Mouse (Mus musculus): Measurements from ENCODE around the gene Olfr482. TPM values are rescaled to one million over a fixed set of nuclear protein-coding genes. Genes with fewer than 3 reads are reported as not detected.

Gene Olfr482
- polyA plus RNA-seq (2015; fragmentation: Nextera tagmentation; extraction: Ambion mirVana): 0.08 TPM in 1 of 2 replicates, not detected in the other

DNA sequence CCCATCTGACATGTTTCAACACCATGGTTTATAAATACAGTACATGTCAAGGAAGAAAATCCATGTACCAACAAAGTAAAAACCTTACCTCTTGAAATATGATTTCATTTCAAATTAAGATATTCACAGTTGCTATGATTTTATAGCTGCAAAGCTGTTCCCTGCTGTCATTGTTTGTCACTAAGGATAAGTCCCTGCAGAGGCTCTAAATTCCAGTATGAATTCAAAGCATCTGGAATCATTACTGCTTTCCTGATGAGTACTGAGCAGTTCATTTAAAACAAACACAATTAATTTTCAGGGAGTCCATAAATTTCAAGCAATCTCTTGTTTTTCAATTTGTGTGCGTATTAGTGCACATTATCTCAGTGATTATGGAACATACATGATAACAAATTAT, at the start of gene Olfr482:
TSS of gene Olfr482 (minus strand) at position 101 of the 400 bp plus-strand sequence.
- H3K4me1 ChIP-seq (replicated peaks): no peaks in the 10 kb centered on the region
- ATAC-seq (replicated peaks; ENCODE audit: insufficient number of reproducible peaks, insufficient read depth, low FRiP score, low read depth): no peak
- H3K4me3 ChIP-seq: no peak within 1 kb of the TSS
- 69% methylated on average over 1 of the region's 1 CpGs for WGBS
- H3K27me3 ChIP-seq: no peaks in the 10 kb centered on the region
- H3K9ac ChIP-seq: no peak within 1 kb of the TSS
- H3K4me2 ChIP-seq: no peak within 1 kb of the TSS
- H3K36me3 ChIP-seq: no peaks in the 10 kb centered on the region
- H3K27ac ChIP-seq: no peak within 1 kb of the TSS
- H3K9me3 ChIP-seq (replicated peaks): no peaks in the 10 kb centered on the region

DNA sequence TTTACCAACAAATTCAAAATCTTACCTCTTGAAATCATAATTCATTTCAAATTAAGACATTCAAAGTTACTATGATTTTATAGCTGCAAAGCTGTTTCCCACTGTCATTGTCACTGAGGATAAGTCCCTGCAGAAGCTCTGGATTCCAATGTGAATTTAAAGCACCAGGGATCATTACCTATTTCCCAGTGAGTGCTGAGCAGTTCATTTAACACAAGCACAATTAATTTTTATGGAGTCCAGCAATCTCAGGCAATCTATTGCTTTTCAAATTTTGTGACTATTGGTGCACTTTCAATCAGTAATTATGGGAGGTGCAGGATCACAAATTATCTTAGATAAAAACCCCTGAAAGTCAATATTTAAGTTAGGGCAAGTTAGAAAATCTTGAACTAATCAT, 30.0 kb upstream of the Olfr482 start, which contains the start of gene Olfr484:
TSS of gene Olfr484 (minus strand) at position 101 of the 400 bp plus-strand sequence.
- H3K9ac ChIP-seq: no peak within 1 kb of the TSS
- no peaks in the 10 kb centered on the region for H3K9me3 ChIP-seq (replicated peaks)
- no peak for ATAC-seq (replicated peaks; ENCODE audit: insufficient number of reproducible peaks, insufficient read depth, low FRiP score, low read depth)
- H3K4me1 ChIP-seq (replicated peaks): no peaks in the 10 kb centered on the region
- H3K27ac ChIP-seq: no peak within 1 kb of the TSS
- no peak within 1 kb of the TSS for H3K4me2 ChIP-seq
- no peak within 1 kb of the TSS for H3K4me3 ChIP-seq
- no peaks in the 10 kb centered on the region for H3K36me3 ChIP-seq
- H3K27me3 ChIP-seq: no peaks in the 10 kb centered on the region

- Histone ChIP-seq H3K4me2 (no peak overlapping the region), H3K9ac (no peak overlapping the region), H3K27me3 (no peaks in the 10 kb centered on the region), H3K27ac (no peak overlapping the region), H3K4me3 (no peak overlapping the region), H3K9me3 (replicated peaks) (no peaks in the 10 kb centered on the region), H3K4me1 (replicated peaks) (no peaks in the 10 kb centered on the region), H3K36me3 (no peaks in the 10 kb centered on the region)
- no peak for ATAC-seq (replicated peaks; ENCODE audit: insufficient number of reproducible peaks, insufficient read depth, low FRiP score, low read depth)
- WGBS: 49% methylated on average over 1 of the region's 1 CpGs
These were observed 24.0 kb upstream of the Olfr482 start for GRCm38 (mm10) chr7:108121416-108121815.

- Histone ChIP-seq H3K4me2 (no peak overlapping the region), H3K4me3 (no peak overlapping the region), H3K9me3 (replicated peaks) (no peaks in the 10 kb centered on the region), H3K4me1 (replicated peaks) (no peaks in the 10 kb centered on the region), H3K9ac (no peak overlapping the region), H3K27ac (no peak overlapping the region), H3K27me3 (no peaks in the 10 kb centered on the region), H3K36me3 (no peaks in the 10 kb centered on the region)
- ATAC-seq (replicated peaks; ENCODE audit: insufficient number of reproducible peaks, insufficient read depth, low FRiP score, low read depth): no peak
- 14% methylated on average over 1 of the region's 1 CpGs for WGBS
These were observed 23.3 kb upstream of the Olfr482 start for GRCm38 (mm10) chr7:108120681-108121080.

- Histone ChIP-seq H3K4me3 (no peak within 1 kb of the TSS), H3K36me3 (no peaks in the 10 kb centered on the region), H3K9ac (no peak within 1 kb of the TSS), H3K27me3 (no peaks in the 10 kb centered on the region), H3K9me3 (replicated peaks) (no peaks in the 10 kb centered on the region), H3K4me1 (replicated peaks) (no peaks in the 10 kb centered on the region), H3K27ac (no peak within 1 kb of the TSS), H3K4me2 (no peak within 1 kb of the TSS)
- no peak for ATAC-seq (replicated peaks; ENCODE audit: insufficient number of reproducible peaks, insufficient read depth, low FRiP score, low read depth)
- whole genome bisulfite sequencing: 75% methylated on average over 1 of the region's 1 CpGs
These were observed 3.2 kb upstream of the Olfr482 start, which contains the start of gene Olfr483 for GRCm38 (mm10) chr7:108100549-108100948. Gene Olfr483 (plus strand): TSS chr7:108100849.

DNA sequence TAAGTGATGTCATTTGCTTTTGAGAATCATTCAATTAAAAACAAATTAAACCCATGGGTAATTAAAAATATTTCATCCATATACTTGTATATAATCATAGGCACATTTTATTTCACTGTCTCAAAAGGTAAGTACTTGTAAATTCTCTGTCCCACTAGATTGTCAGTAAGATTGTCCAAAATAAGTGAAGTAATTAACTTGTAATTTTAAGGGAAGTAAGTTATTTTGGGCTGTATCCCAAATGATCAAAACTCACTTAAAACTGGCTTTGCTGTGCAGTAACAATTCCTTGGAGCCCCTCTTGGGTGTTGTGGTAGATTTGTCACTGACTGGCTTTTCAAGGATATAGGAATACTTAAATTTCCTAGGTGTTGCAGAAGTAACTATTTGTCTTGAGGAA, 17.8 kb downstream of the Olfr482 start, which contains the start of gene Olfr481:
TSS of gene Olfr481 (plus strand) at position 301 of the 400 bp plus-strand sequence.
- H3K36me3 ChIP-seq: no peaks in the 10 kb centered on the region
- no peak for ATAC-seq (replicated peaks; ENCODE audit: insufficient number of reproducible peaks, insufficient read depth, low FRiP score, low read depth)
- no peak within 1 kb of the TSS for H3K4me2 ChIP-seq
- no peaks in the 10 kb centered on the region for H3K4me1 ChIP-seq (replicated peaks)
- H3K9me3 ChIP-seq (replicated peaks): no peaks in the 10 kb centered on the region
- H3K27ac ChIP-seq: no peak within 1 kb of the TSS
- H3K9ac ChIP-seq: no peak within 1 kb of the TSS
- no peak within 1 kb of the TSS for H3K4me3 ChIP-seq
- no peaks in the 10 kb centered on the region for H3K27me3 ChIP-seq

DNA sequence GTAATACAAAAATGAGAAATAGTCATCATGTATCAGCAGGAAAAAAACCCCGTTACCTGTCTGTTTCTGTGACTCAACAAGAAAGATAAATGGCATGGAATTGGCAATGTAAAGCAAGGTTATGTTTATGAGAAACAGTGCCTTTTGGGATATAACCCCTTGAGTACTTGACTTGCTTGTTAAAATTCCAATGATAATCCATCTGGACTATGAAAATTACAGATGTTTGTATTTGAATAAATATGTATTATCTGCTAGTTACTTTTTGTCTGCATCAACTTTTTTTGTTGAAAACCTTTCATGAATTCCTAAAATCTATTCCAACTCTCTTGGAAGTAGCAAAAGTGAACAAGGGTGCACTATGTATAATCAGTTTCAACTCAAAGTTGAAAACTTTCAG, 30.1 kb downstream of the Olfr482 start, which contains the start of gene Olfr480:
TSS of gene Olfr480 (minus strand) at position 101 of the 400 bp plus-strand sequence.
- H3K27me3 ChIP-seq: no peaks in the 10 kb centered on the region
- 67% methylated on average over 1 of the region's 1 CpGs for WGBS

DNA sequence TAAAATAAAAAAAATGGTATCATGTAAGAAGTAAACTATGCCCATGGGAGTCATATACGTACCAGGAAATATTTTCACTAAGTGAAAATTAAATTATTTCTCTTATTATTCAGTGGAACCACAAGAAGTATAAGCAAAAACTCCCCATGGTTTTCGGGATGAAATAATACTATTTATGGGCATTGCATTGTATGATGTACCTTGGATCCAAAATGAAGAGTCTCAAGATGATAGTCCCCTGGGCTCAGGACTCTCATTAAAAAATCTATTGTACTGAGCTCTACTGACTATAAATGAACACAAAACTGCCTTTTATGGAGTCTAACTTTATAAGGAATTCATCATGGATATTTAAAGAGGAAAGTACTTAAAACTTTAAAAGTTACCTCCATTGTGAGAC, 47.0 kb downstream of the Olfr482 start, which contains the start of gene Olfr479:
TSS of gene Olfr479 (plus strand) at position 301 of the 400 bp plus-strand sequence.
- Histone ChIP-seq H3K4me2 (no peak within 1 kb of the TSS), H3K9ac (no peak within 1 kb of the TSS), H3K4me1 (replicated peaks) (no peaks in the 10 kb centered on the region), H3K4me3 (no peak within 1 kb of the TSS), H3K27me3 (no peaks in the 10 kb centered on the region), H3K9me3 (replicated peaks) (no peaks in the 10 kb centered on the region), H3K27ac (no peak within 1 kb of the TSS), H3K36me3 (no peaks in the 10 kb centered on the region)
- WGBS: 82% methylated on average over 2 of the region's 2 CpGs
- no peak for ATAC-seq (replicated peaks; ENCODE audit: insufficient number of reproducible peaks, insufficient read depth, low FRiP score, low read depth)

More for the DNA sequence above, 30.1 kb downstream of the Olfr482 start, which contains the start of gene Olfr480:
- no peaks in the 10 kb centered on the region; the same call in 1 of the 2 replicates for H3K9me3 ChIP-seq (replicated peaks)
- no peaks in the 10 kb centered on the region for H3K4me1 ChIP-seq (replicated peaks)
- H3K27ac ChIP-seq: no peak within 1 kb of the TSS
- H3K9ac ChIP-seq: no peak within 1 kb of the TSS
- H3K4me3 ChIP-seq: no peak within 1 kb of the TSS
- ATAC-seq (replicated peaks; ENCODE audit: insufficient number of reproducible peaks, insufficient read depth, low FRiP score, low read depth): no peak
- H3K36me3 ChIP-seq: no peaks in the 10 kb centered on the region
- no peak within 1 kb of the TSS for H3K4me2 ChIP-seq

Other genes starting within 250 kb of the Olfr482 start
- gene Olfr472, start 199.7 kb downstream of the Olfr482 start, polyA plus RNA-seq (2015; fragmentation: Nextera tagmentation; extraction: Ambion mirVana): not detected in 2 replicates
- gene Olfr473, start 167.1 kb downstream of the Olfr482 start, polyA plus RNA-seq (2015; fragmentation: Nextera tagmentation; extraction: Ambion mirVana): not detected in 2 replicates
- not detected in 2 replicates for gene Olfr474, start 142.9 kb downstream of the Olfr482 start, polyA plus RNA-seq (2015; fragmentation: Nextera tagmentation; extraction: Ambion mirVana)
- not detected in 2 replicates for gene Olfr476, start 132.8 kb downstream of the Olfr482 start, polyA plus RNA-seq (2015; fragmentation: Nextera tagmentation; extraction: Ambion mirVana)
- not detected in 2 replicates for gene Olfr477, start 110.9 kb downstream of the Olfr482 start, polyA plus RNA-seq (2015; fragmentation: Nextera tagmentation; extraction: Ambion mirVana)
- not detected in 2 replicates for gene Olfr478, start 63.6 kb downstream of the Olfr482 start, polyA plus RNA-seq (2015; fragmentation: Nextera tagmentation; extraction: Ambion mirVana)
- not detected in 2 replicates for gene Olfr479, start 46.9 kb downstream of the Olfr482 start, polyA plus RNA-seq (2015; fragmentation: Nextera tagmentation; extraction: Ambion mirVana)
- not detected in 2 replicates for gene Olfr480, start 30.2 kb downstream of the Olfr482 start, polyA plus RNA-seq (2015; fragmentation: Nextera tagmentation; extraction: Ambion mirVana)
- not detected in 2 replicates for gene Olfr481, start 17.7 kb downstream of the Olfr482 start, polyA plus RNA-seq (2015; fragmentation: Nextera tagmentation; extraction: Ambion mirVana)
- gene Olfr483, start 3.3 kb upstream of the Olfr482 start, polyA plus RNA-seq (2015; fragmentation: Nextera tagmentation; extraction: Ambion mirVana): not detected in 2 replicates
- not detected in 2 replicates for gene Olfr484, start 29.9 kb upstream of the Olfr482 start, polyA plus RNA-seq (2015; fragmentation: Nextera tagmentation; extraction: Ambion mirVana)
- not detected in 2 replicates for gene Olfr485, start 62.3 kb upstream of the Olfr482 start, polyA plus RNA-seq (2015; fragmentation: Nextera tagmentation; extraction: Ambion mirVana)
- not detected in 2 replicates for gene Olfr486, start 75.2 kb upstream of the Olfr482 start, polyA plus RNA-seq (2015; fragmentation: Nextera tagmentation; extraction: Ambion mirVana)
- not detected in 2 replicates for gene Olfr487, start 117.0 kb upstream of the Olfr482 start, polyA plus RNA-seq (2015; fragmentation: Nextera tagmentation; extraction: Ambion mirVana)
- gene Olfr488, start 160.8 kb upstream of the Olfr482 start, polyA plus RNA-seq (2015; fragmentation: Nextera tagmentation; extraction: Ambion mirVana): not detected in 2 replicates
- not detected in 2 replicates for gene Olfr490, start 191.3 kb upstream of the Olfr482 start, polyA plus RNA-seq (2015; fragmentation: Nextera tagmentation; extraction: Ambion mirVana)
- not detected in 2 replicates for gene Olfr491, start 215.9 kb upstream of the Olfr482 start, polyA plus RNA-seq (2015; fragmentation: Nextera tagmentation; extraction: Ambion mirVana)
- gene Olfr492, start 226.1 kb upstream of the Olfr482 start, polyA plus RNA-seq (2015; fragmentation: Nextera tagmentation; extraction: Ambion mirVana): not detected in 2 replicates
- not detected in 2 replicates for gene Olfr493, start 249.4 kb upstream of the Olfr482 start, polyA plus RNA-seq (2015; fragmentation: Nextera tagmentation; extraction: Ambion mirVana)

All from heart, embryonic 15.5 days (tissue).